Mouse (Mus musculus): ENCODE data around the gene Nmral1. TPM values are rescaled to one million over a fixed set of nuclear protein-coding genes. Genes with fewer than 3 reads are reported as not detected.
"Not testable (repeated sequence)": the region's sequence is repeated elsewhere in the genome, so short reads cannot be mapped to it uniquely, and the experiment has no call there.

The Nmral1 gene
- polyA plus RNA-seq (2015; fragmentation: Nextera tagmentation; extraction: Ambion mirVana), result 29.1 and 35.1 TPM in 2 replicates

DNA sequence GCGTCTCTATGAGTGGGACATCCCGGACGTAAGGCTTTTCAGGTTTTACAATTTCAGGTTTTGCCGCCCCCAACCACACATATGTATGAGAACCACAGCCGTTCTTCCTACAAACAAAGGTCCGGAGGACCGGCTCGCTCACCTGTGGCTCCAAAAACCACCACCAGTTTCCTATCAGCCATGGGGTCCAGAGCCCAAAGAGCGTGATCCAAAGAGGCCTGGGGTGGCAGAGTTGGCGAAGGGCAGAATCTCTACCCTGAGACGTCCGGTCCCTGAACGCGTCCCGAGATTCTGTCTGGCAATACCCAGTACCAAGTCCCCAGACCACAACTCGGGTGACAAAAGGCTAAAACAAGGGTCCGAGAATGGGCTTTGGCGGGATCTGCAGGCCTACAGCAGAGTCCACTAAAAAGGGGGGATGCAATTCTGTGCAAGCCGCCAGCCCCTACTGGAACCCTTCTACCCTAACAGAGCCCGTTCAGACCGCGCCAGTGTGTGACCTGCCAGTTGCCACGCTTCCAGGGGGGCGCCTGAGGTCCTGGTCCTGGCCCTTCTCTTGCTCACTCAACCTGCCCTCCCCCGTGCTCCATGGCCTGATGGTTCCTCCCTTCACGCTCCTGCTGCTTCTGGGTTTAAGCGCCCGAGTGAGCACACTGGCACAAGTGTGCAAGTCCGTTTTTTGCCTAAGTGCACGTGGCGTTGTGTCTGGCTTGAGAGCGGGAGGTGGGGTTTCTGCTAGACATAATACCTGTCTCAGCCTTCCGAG is at the start of gene Nmral1:
Gene Nmral1, minus strand, starts transcription at position 604 of the 766 bp plus-strand sequence.
- Histone ChIP-seq H3K4me1 (ENCODE audit: control insufficient read depth, low read depth, low read length) (peaks cover 12% of the 10 kb centered on the region), H3K27me3 (ENCODE audit: control insufficient read depth, insufficient read depth, low read depth, low read length) (no peaks in the 10 kb centered on the region), H3K9me3 (replicated peaks; ENCODE audit: control insufficient read depth, low read length) (no peaks in the 10 kb centered on the region), H3K36me3 (ENCODE audit: control insufficient read depth, insufficient read depth) (peaks cover 10% of the 10 kb centered on the region), H3K9ac (ENCODE audit: low read depth, low read length) (peak within 1 kb of the TSS; percentile 57), H3K4me3 (ENCODE audit: low read depth, low read length) (peak within 1 kb of the TSS; percentile 79), H3K27ac (ENCODE audit: low read length) (peak within 1 kb of the TSS; percentile 9), H3K4me2 (ENCODE audit: low read depth, low read length) (peak within 1 kb of the TSS; percentile 58)
- WGBS (ENCODE audit: insufficient replicate concordance), result 15% methylated on average over 33 of the region's 33 CpGs
- peak; percentile 86 for ATAC-seq (ENCODE audit: low read depth)

DNA sequence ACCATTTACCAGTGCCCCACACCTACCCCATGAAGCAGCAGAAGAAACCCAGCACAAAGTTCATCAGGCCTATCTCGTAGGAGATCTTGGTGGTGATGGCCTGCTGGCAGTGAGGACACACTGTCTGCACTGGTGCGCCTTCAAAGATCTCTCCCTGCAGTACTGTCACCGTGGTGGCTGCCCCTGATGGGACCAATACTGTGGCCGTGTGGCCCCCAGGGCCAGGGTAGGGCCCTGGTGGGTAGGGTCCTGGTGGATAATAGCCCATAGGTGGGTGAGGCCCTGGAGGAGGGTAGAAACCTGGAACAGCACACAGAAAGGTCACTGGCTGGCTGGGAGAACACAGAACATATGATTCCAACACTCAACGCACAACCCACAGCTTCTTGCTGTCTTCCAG is 49.6 kb upstream of the Nmral1 start:
- peaks cover 20% of the 10 kb centered on the region for H3K36me3 ChIP-seq (ENCODE audit: control insufficient read depth, insufficient read depth)
- ATAC-seq (ENCODE audit: low read depth), result no peak
- no peak overlapping the region for H3K4me3 ChIP-seq (ENCODE audit: low read depth, low read length)
- H3K9me3 ChIP-seq (replicated peaks; ENCODE audit: control insufficient read depth, low read length), result no peaks in the 10 kb centered on the region
- H3K27ac ChIP-seq (ENCODE audit: low read length), result no peak overlapping the region
- WGBS (ENCODE audit: insufficient replicate concordance), result 81% methylated on average over 5 of the region's 5 CpGs
- H3K4me1 ChIP-seq (ENCODE audit: control insufficient read depth, low read depth, low read length), result peaks cover 2% of the 10 kb centered on the region; the same call in 1 of the 2 replicates
- no peaks in the 10 kb centered on the region for H3K27me3 ChIP-seq (ENCODE audit: control insufficient read depth, insufficient read depth, low read depth, low read length)
- H3K4me2 ChIP-seq (ENCODE audit: low read depth, low read length), result no peak overlapping the region
- no peak overlapping the region for H3K9ac ChIP-seq (ENCODE audit: low read depth, low read length)

DNA sequence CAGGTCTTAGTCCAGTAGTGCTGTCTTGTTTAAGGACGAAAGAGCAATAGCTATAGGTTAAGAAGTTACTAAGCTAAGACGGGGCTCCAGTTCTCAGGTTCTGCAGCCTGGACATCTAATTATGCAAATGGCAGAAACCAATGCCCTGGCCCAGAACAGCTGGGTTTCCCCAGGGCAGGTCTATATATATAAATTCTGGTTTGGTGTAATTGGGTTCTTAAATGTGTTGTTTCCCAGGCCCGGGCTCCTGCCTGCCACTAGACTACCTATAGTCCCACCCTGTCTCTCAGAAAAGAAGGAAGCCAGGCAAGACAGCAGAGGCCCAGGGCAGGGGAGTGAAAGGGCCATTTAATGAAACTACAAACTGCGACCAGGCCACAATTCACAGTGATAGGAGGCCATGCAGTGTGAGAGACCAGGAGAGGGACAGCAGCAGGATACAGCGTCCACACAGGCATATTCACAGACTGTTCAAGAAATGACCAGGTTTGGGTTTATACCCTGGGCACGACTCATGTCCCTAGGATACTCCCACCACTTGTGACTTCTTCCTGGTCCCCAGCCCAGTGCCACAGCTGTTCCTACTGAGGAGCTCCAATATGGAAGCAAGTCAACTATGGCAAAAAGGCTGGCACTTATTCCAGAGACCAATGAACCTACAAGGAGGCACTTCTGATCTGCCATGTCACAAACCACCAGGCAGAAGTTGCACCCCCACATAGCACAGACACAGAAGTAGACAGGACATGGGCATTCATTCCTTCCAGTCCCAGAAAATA is 48.0 kb upstream of the Nmral1 start:
- ATAC-seq (ENCODE audit: low read depth), result no peak
- H3K4me3 ChIP-seq (ENCODE audit: low read depth, low read length), result no peak overlapping the region
- H3K36me3 ChIP-seq (ENCODE audit: control insufficient read depth, insufficient read depth), result peaks cover 20% of the 10 kb centered on the region
- no peak overlapping the region for H3K4me2 ChIP-seq (ENCODE audit: low read depth, low read length)
- 70% methylated on average over 6 of the region's 6 CpGs for WGBS (ENCODE audit: insufficient replicate concordance)
- no peak overlapping the region for H3K9ac ChIP-seq (ENCODE audit: low read depth, low read length)
- no peaks in the 10 kb centered on the region for H3K27me3 ChIP-seq (ENCODE audit: control insufficient read depth, insufficient read depth, low read depth, low read length)
- H3K27ac ChIP-seq (ENCODE audit: low read length), result no peak overlapping the region
- no peaks in the 10 kb centered on the region for H3K9me3 ChIP-seq (replicated peaks; ENCODE audit: control insufficient read depth, low read length)
- H3K4me1 ChIP-seq (ENCODE audit: control insufficient read depth, low read depth, low read length), result no peaks in the 10 kb centered on the region

DNA sequence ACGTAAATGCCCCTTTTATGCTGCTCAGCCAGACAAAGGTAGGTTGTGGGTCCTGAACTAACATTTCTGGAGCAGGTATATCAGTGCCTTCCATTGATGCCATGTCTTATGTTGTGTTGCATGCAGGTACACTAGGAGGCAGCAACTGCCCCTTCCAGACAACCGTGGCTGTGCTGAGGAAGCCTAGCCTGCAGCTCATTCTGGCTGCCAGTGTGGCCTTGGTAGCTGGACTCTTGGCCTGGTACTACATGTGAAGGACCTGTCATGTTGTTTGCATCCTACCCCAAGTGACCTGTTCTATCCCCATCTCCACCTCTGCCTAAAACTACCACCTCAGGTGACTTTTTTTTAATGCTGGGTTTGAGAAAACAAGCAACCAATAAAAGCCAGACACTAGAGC is 46.7 kb upstream of the Nmral1 start:
- ATAC-seq (ENCODE audit: low read depth), result no peak
- H3K9ac ChIP-seq (ENCODE audit: low read depth, low read length), result no peak overlapping the region
- H3K27ac ChIP-seq (ENCODE audit: low read length), result no peak overlapping the region
- H3K4me3 ChIP-seq (ENCODE audit: low read depth, low read length), result no peak overlapping the region
- no peaks in the 10 kb centered on the region for H3K4me1 ChIP-seq (ENCODE audit: control insufficient read depth, low read depth, low read length)
- peaks cover 20% of the 10 kb centered on the region for H3K36me3 ChIP-seq (ENCODE audit: control insufficient read depth, insufficient read depth)
- H3K27me3 ChIP-seq (ENCODE audit: control insufficient read depth, insufficient read depth, low read depth, low read length), result no peaks in the 10 kb centered on the region
- WGBS (ENCODE audit: insufficient replicate concordance), result 75% methylated on average over 2 of the region's 2 CpGs
- H3K4me2 ChIP-seq (ENCODE audit: low read depth, low read length), result no peak overlapping the region
- H3K9me3 ChIP-seq (replicated peaks; ENCODE audit: control insufficient read depth, low read length), result no peaks in the 10 kb centered on the region

DNA sequence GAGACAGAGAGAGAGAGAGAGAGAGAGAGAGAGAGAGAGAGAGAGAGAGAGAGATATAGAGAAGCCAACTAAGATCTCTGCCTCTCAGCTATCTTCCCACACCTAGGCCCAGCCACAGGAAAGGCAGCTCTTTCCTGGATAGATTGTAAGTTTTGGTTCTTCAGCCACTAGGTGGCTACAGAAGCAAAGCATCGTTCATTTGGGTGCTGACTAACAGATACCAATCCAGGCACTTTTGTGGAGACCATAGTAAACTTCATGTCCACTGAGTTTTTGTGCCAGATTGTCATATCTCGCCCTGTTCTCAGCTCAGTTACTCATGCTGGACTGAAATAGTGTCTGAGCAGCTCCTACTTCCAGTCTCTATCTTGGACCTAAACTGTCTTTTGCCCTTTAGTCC is 44.1 kb upstream of the Nmral1 start:
- peaks cover 15% of the 10 kb centered on the region for H3K36me3 ChIP-seq (ENCODE audit: control insufficient read depth, insufficient read depth)
- no peaks in the 10 kb centered on the region for H3K4me1 ChIP-seq (ENCODE audit: control insufficient read depth, low read depth, low read length)
- no peaks in the 10 kb centered on the region for H3K9me3 ChIP-seq (replicated peaks; ENCODE audit: control insufficient read depth, low read length)
- H3K4me2 ChIP-seq (ENCODE audit: low read depth, low read length), result no peak overlapping the region
- 26% methylated on average over 2 of the region's 2 CpGs for WGBS (ENCODE audit: insufficient replicate concordance)
- no peak overlapping the region for H3K4me3 ChIP-seq (ENCODE audit: low read depth, low read length)
- no peak overlapping the region for H3K9ac ChIP-seq (ENCODE audit: low read depth, low read length)
- peak; percentile 41; the same call in 1 of the 2 replicates for ATAC-seq (ENCODE audit: low read depth)
- no peak overlapping the region for H3K27ac ChIP-seq (ENCODE audit: low read length)
- no peaks in the 10 kb centered on the region for H3K27me3 ChIP-seq (ENCODE audit: control insufficient read depth, insufficient read depth, low read depth, low read length)

DNA sequence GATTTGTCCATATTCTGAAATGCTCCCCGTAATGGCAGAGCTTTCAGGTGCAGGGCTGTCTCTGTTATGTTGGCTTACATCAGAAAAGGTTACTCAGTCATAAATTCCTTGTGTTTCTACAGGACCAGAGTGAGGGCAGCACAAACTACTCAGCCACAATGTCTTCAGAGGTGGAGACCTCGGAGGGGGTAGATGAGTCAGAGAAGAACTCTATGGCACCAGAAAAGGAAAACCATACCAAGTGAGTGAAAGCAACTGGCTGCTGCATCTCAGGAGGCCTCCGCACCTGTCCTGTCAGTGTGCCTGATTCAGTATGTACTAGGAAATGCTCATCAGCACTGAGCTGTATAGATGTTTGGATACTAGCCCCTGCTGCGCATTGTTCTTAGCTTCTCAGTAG is 43.3 kb upstream of the Nmral1 start:
- 77% methylated on average over 4 of the region's 4 CpGs for whole genome bisulfite sequencing (ENCODE audit: insufficient replicate concordance)
- H3K36me3 ChIP-seq (ENCODE audit: control insufficient read depth, insufficient read depth), result peaks cover 15% of the 10 kb centered on the region

DNA sequence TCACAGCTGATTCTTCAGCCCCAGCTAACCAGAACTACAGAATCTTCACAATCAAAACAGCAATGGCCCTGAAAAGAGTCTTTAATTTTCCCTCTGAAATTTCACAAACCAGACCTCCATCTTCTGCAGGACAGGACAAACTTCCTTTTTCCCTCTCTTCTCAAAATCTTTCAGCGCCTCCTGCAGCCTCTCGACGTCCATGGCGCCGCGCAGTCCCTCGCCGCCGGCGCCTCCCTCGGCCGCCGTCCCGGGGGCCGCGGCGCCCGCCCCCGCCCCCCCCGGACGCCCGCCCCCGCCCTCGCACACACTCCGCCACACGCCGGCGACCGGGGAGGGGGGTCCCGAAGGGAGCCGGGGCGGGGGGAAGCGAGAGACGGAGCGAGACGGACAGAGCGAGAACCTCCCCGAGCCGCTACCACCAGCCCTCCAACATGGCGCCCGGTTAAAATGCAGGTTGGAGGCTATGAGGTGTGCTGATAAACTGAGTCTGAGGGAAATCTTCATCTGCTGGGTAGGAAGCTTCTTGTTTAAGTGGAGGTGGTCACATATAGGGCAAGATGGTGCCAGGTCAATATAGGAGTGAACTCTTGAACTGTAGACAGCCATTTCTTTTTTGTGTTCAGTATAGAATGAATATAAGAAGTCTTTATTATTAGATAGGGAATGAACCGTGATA is 37.6 kb upstream of the Nmral1 start:
- Histone ChIP-seq H3K9ac (ENCODE audit: low read depth, low read length) (peak overlapping the region; percentile 55; the same call in 1 of the 2 replicates), H3K4me2 (ENCODE audit: low read depth, low read length) (peak overlapping the region; percentile 57), H3K4me3 (ENCODE audit: low read depth, low read length) (peak overlapping the region; percentile 58), H3K27ac (ENCODE audit: low read length) (peak overlapping the region; percentile 63)
- not testable (repeated sequence) for H3K36me3 ChIP-seq (ENCODE audit: control insufficient read depth, insufficient read depth); H3K9me3 ChIP-seq (replicated peaks; ENCODE audit: control insufficient read depth, low read length); H3K4me1 ChIP-seq (ENCODE audit: control insufficient read depth, low read depth, low read length); H3K27me3 ChIP-seq (ENCODE audit: control insufficient read depth, insufficient read depth, low read depth, low read length)
- ATAC-seq (ENCODE audit: low read depth), result peak; percentile 81
- 1% methylated on average over 23 of the region's 42 CpGs for WGBS (ENCODE audit: insufficient replicate concordance)

More for the DNA sequence above, 43.3 kb upstream of the Nmral1 start:
- H3K4me3 ChIP-seq (ENCODE audit: low read depth, low read length), result no peak overlapping the region
- no peak overlapping the region for H3K9ac ChIP-seq (ENCODE audit: low read depth, low read length)
- H3K27ac ChIP-seq (ENCODE audit: low read length), result no peak overlapping the region
- no peaks in the 10 kb centered on the region for H3K27me3 ChIP-seq (ENCODE audit: control insufficient read depth, insufficient read depth, low read depth, low read length)
- peaks cover under 1% of the 10 kb centered on the region; the same call in 1 of the 2 replicates for H3K4me1 ChIP-seq (ENCODE audit: control insufficient read depth, low read depth, low read length)
- H3K4me2 ChIP-seq (ENCODE audit: low read depth, low read length), result no peak overlapping the region
- no peaks in the 10 kb centered on the region for H3K9me3 ChIP-seq (replicated peaks; ENCODE audit: control insufficient read depth, low read length)
- ATAC-seq (ENCODE audit: low read depth), result no peak

DNA sequence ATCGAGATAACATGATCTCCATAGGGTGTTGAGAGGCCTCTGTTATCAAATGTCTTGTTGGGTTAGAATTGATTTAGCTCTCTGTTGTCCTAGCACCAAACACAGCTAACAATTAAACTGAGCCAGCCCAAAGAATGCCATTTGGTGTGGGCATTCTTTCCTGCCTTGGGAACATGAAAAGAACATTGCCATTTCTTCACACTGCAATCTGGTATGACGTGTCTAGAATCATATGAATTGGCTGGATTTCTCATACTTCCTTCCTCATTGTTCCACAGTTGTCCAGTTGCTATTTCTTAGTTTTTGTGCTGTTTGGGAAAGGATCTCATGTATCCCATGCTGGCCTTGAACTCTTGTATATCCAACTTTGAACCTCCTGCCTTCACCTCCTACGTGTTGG is 34.9 kb upstream of the Nmral1 start:
- 62% methylated on average over 3 of the region's 3 CpGs for WGBS (ENCODE audit: insufficient replicate concordance)
- H3K9me3 ChIP-seq (replicated peaks; ENCODE audit: control insufficient read depth, low read length), result no peaks in the 10 kb centered on the region
- H3K9ac ChIP-seq (ENCODE audit: low read depth, low read length), result no peak overlapping the region
- H3K36me3 ChIP-seq (ENCODE audit: control insufficient read depth, insufficient read depth), result no peaks in the 10 kb centered on the region
- peaks cover 6% of the 10 kb centered on the region for H3K4me1 ChIP-seq (ENCODE audit: control insufficient read depth, low read depth, low read length)
- H3K27ac ChIP-seq (ENCODE audit: low read length), result no peak overlapping the region
- no peak for ATAC-seq (ENCODE audit: low read depth)
- H3K4me3 ChIP-seq (ENCODE audit: low read depth, low read length), result no peak overlapping the region
- no peak overlapping the region for H3K4me2 ChIP-seq (ENCODE audit: low read depth, low read length)
- H3K27me3 ChIP-seq (ENCODE audit: control insufficient read depth, insufficient read depth, low read depth, low read length), result no peaks in the 10 kb centered on the region
